Mouse (Mus musculus): ENCODE measurements at regions not wholly inside any gene's neighbourhood (a gene's known extent, or its start where the extent isn't known, plus 50 kb on each side); places are given as distances from the start of the nearest gene placed in this dataset.

GRCm38 (mm10) chr10:8036293-8036692 lies 80.3 kb upstream of the Tab2 start:
- Histone ChIP-seq H3K4me1 (ENCODE audit: insufficient read depth) (peaks cover 5% of the 10 kb centered on the region), H3K36me3 (ENCODE audit: insufficient read depth) (no peaks in the 10 kb centered on the region), H3K27me3 (ENCODE audit: insufficient read depth, low read length) (no peaks in the 10 kb centered on the region), H3K9ac (no peak overlapping the region), H3K9me3 (ENCODE audit: low read length) (no peaks in the 10 kb centered on the region), H3K4me2 (ENCODE audit: low read depth) (no peak overlapping the region), H3K27ac (ENCODE audit: low read depth, low read length) (no peak overlapping the region), H3K4me3 (ENCODE audit: low read depth, low read length) (no peak overlapping the region)
- no peak for DNase-seq
- ATAC-seq: no peak
- WGBS: 61% methylated on average over 4 of the region's 4 CpGs
- no peak for TF ChIP-seq CTCF (IDR thresholded peaks at IDR 0.05; ENCODE audit: low read depth)

GRCm38 (mm10) chr10:8035310-8035709 lies 79.3 kb upstream of the Tab2 start:
- Histone ChIP-seq H3K4me2 (ENCODE audit: low read depth) (no peak overlapping the region), H3K4me3 (ENCODE audit: low read depth, low read length) (no peak overlapping the region), H3K9ac (no peak overlapping the region), H3K4me1 (ENCODE audit: insufficient read depth) (peaks cover 5% of the 10 kb centered on the region), H3K9me3 (ENCODE audit: low read length) (no peaks in the 10 kb centered on the region), H3K36me3 (ENCODE audit: insufficient read depth) (no peaks in the 10 kb centered on the region), H3K27me3 (ENCODE audit: insufficient read depth, low read length) (no peaks in the 10 kb centered on the region), H3K27ac (ENCODE audit: low read depth, low read length) (no peak overlapping the region)
- DNase-seq (peak; percentile 29), ATAC-seq (peak; percentile 17)
- WGBS: 12% methylated on average over 1 of the region's 1 CpGs
- TF ChIP-seq CTCF (IDR thresholded peaks at IDR 0.05; ENCODE audit: low read depth): no peak

GRCm38 (mm10) chr10:8032203-8032602 lies 76.2 kb upstream of the Tab2 start:
- no peaks in the 10 kb centered on the region for H3K27me3 ChIP-seq (ENCODE audit: insufficient read depth, low read length)
- H3K27ac ChIP-seq (ENCODE audit: low read depth, low read length): no peak overlapping the region
- no peak overlapping the region for H3K9ac ChIP-seq
- DNase-seq (no peak), ATAC-seq (no peak)
- H3K4me2 ChIP-seq (ENCODE audit: low read depth): no peak overlapping the region
- no peaks in the 10 kb centered on the region for H3K9me3 ChIP-seq (ENCODE audit: low read length)
- H3K36me3 ChIP-seq (ENCODE audit: insufficient read depth): no peaks in the 10 kb centered on the region
- H3K4me1 ChIP-seq (ENCODE audit: insufficient read depth): peaks cover 3% of the 10 kb centered on the region
- no peak for TF ChIP-seq CTCF (IDR thresholded peaks at IDR 0.05; ENCODE audit: low read depth)
- H3K4me3 ChIP-seq (ENCODE audit: low read depth, low read length): no peak overlapping the region
- WGBS: 87% methylated on average over 1 of the region's 1 CpGs

GRCm38 (mm10) chr10:8028840-8029239 lies 72.8 kb upstream of the Tab2 start:
- H3K9ac ChIP-seq: no peak overlapping the region
- no peak overlapping the region for H3K4me3 ChIP-seq (ENCODE audit: low read depth, low read length)
- DNase-seq (no peak), ATAC-seq (no peak)
- H3K27ac ChIP-seq (ENCODE audit: low read depth, low read length): no peak overlapping the region
- TF ChIP-seq CTCF (IDR thresholded peaks at IDR 0.05; ENCODE audit: low read depth): no peak
- H3K9me3 ChIP-seq (ENCODE audit: low read length): no peaks in the 10 kb centered on the region
- WGBS: 77% methylated on average over 2 of the region's 2 CpGs
- H3K36me3 ChIP-seq (ENCODE audit: insufficient read depth): no peaks in the 10 kb centered on the region
- no peaks in the 10 kb centered on the region for H3K27me3 ChIP-seq (ENCODE audit: insufficient read depth, low read length)
- H3K4me1 ChIP-seq (ENCODE audit: insufficient read depth): peaks cover 5% of the 10 kb centered on the region; the same call in 1 of the 2 replicates
- H3K4me2 ChIP-seq (ENCODE audit: low read depth): no peak overlapping the region

GRCm38 (mm10) chr10:8027023-8027422 lies 71.0 kb upstream of the Tab2 start:
- Histone ChIP-seq H3K9ac (no peak overlapping the region), H3K27me3 (ENCODE audit: insufficient read depth, low read length) (no peaks in the 10 kb centered on the region), H3K4me3 (ENCODE audit: low read depth, low read length) (no peak overlapping the region), H3K9me3 (ENCODE audit: low read length) (no peaks in the 10 kb centered on the region), H3K36me3 (ENCODE audit: insufficient read depth) (no peaks in the 10 kb centered on the region), H3K4me1 (ENCODE audit: insufficient read depth) (peaks cover 5% of the 10 kb centered on the region; the same call in 1 of the 2 replicates), H3K27ac (ENCODE audit: low read depth, low read length) (no peak overlapping the region), H3K4me2 (ENCODE audit: low read depth) (no peak overlapping the region)
- no peak for TF ChIP-seq CTCF (IDR thresholded peaks at IDR 0.05; ENCODE audit: low read depth)
- no peak for ATAC-seq
- DNase-seq: peak; percentile 18
- 3% methylated on average over 6 of the region's 6 CpGs for WGBS

- Histone ChIP-seq H3K27me3 (ENCODE audit: insufficient read depth, low read length) (no peaks in the 10 kb centered on the region), H3K9ac (no peak overlapping the region), H3K4me3 (ENCODE audit: low read depth, low read length) (no peak overlapping the region), H3K4me1 (ENCODE audit: insufficient read depth) (peaks cover 5% of the 10 kb centered on the region; the same call in 1 of the 2 replicates), H3K27ac (ENCODE audit: low read depth, low read length) (no peak overlapping the region), H3K9me3 (ENCODE audit: low read length) (no peaks in the 10 kb centered on the region), H3K4me2 (ENCODE audit: low read depth) (no peak overlapping the region), H3K36me3 (ENCODE audit: insufficient read depth) (no peaks in the 10 kb centered on the region)
- no peak for DNase-seq
- no peak for TF ChIP-seq CTCF (IDR thresholded peaks at IDR 0.05; ENCODE audit: low read depth)
- ATAC-seq: no peak
- 99% methylated on average over 2 of the region's 2 CpGs for WGBS
Observed at GRCm38 (mm10) chr10:8023741-8024140, 67.7 kb upstream of the Tab2 start.

- no peak for TF ChIP-seq CTCF (IDR thresholded peaks at IDR 0.05; ENCODE audit: low read depth)
- no peak overlapping the region for H3K4me3 ChIP-seq (ENCODE audit: low read depth, low read length)
- no peaks in the 10 kb centered on the region for H3K36me3 ChIP-seq (ENCODE audit: insufficient read depth)
- H3K27me3 ChIP-seq (ENCODE audit: insufficient read depth, low read length): no peaks in the 10 kb centered on the region
- ATAC-seq: no peak
- DNase-seq: no peak
- H3K4me1 ChIP-seq (ENCODE audit: insufficient read depth): peaks cover 3% of the 10 kb centered on the region; the same call in 1 of the 2 replicates
- H3K9me3 ChIP-seq (ENCODE audit: low read length): no peaks in the 10 kb centered on the region
- WGBS: 97% methylated on average over 1 of the region's 1 CpGs
- no peak overlapping the region for H3K27ac ChIP-seq (ENCODE audit: low read depth, low read length)
- no peak overlapping the region for H3K4me2 ChIP-seq (ENCODE audit: low read depth)
- H3K9ac ChIP-seq: no peak overlapping the region
Observed at GRCm38 (mm10) chr10:8021971-8022370, 65.9 kb upstream of the Tab2 start.
